Mouse (Mus musculus) spleen, adult 18-20 months (tissue): ENCODE results near the gene Itga7.

ENCODE experiments used
- DNase-seq, 2 experiments: peaks; one replicate each; pipeline ENCODE4 v3.0.0; 2022; ENCODE audit warnings: mixed read lengths in 2 of 2

Itga7 gene

GRCm38 (mm10) chr10:128912268-128912667 lies 21.4 kb upstream of the Itga7 start:
- no peak for DNase-seq

- DNase-seq = no peak
These were observed 20.8 kb upstream of the Itga7 start for GRCm38 (mm10) chr10:128912791-128913190.

GRCm38 (mm10) chr10:128913219-128913618 lies 20.4 kb upstream of the Itga7 start:
- DNase-seq = peak; percentile 57 to 83

- DNase-seq = no peak
These were observed 19.9 kb upstream of the Itga7 start for GRCm38 (mm10) chr10:128913696-128914095.

- DNase-seq = no peak
These were observed 18.1 kb upstream of the Itga7 start for GRCm38 (mm10) chr10:128915550-128915949.

- DNase-seq = no peak
These were observed 17.0 kb upstream of the Itga7 start for GRCm38 (mm10) chr10:128916665-128917064.

- DNase-seq = no peak
These were observed 16.2 kb upstream of the Itga7 start for GRCm38 (mm10) chr10:128917400-128917799.

- no peak for DNase-seq
These were observed 15.4 kb upstream of the Itga7 start for GRCm38 (mm10) chr10:128918246-128918645.

GRCm38 (mm10) chr10:128919203-128919631 lies 14.4 kb upstream of the Itga7 start:
- DNase-seq = no peak

GRCm38 (mm10) chr10:128919966-128920365 lies 13.7 kb upstream of the Itga7 start:
- no peak for DNase-seq

GRCm38 (mm10) chr10:128920736-128921161 lies 12.9 kb upstream of the Itga7 start:
- DNase-seq = no peak

GRCm38 (mm10) chr10:128921251-128921650 lies 12.4 kb upstream of the Itga7 start:
- no peak for DNase-seq

- DNase-seq = no peak
These were observed 11.5 kb upstream of the Itga7 start for GRCm38 (mm10) chr10:128921883-128922821.

- DNase-seq = no peak
These were observed 10.9 kb upstream of the Itga7 start, which contains the start of gene Rdh5 for GRCm38 (mm10) chr10:128922822-128923012. Gene Rdh5 (minus strand): TSS chr10:128922888.

- DNase-seq = peak; percentile 85 to 91
These were observed 10.5 kb upstream of the Itga7 start for GRCm38 (mm10) chr10:128923013-128923691.

GRCm38 (mm10) chr10:128923935-128924334 lies 9.7 kb upstream of the Itga7 start, which contains the start of gene Bloc1s1:
Gene Bloc1s1 (minus strand): TSS chr10:128924035.
- no peak for DNase-seq

- no peak for DNase-seq
These were observed 5.3 kb upstream of the Itga7 start for GRCm38 (mm10) chr10:128928356-128928755.

- DNase-seq = no peak
These were observed 3.8 kb upstream of the Itga7 start for GRCm38 (mm10) chr10:128929638-128930378.

- no peak for DNase-seq
These were observed 2.2 kb upstream of the Itga7 start for GRCm38 (mm10) chr10:128931441-128931840.

- no peak for DNase-seq
These were observed 531 bp downstream of the Itga7 start for GRCm38 (mm10) chr10:128933976-128934721.

- DNase-seq = no peak
These were observed 1.6 kb downstream of the Itga7 start for GRCm38 (mm10) chr10:128934997-128935787.
